ENCODE assay signal across 23 mouse cellular contexts in the genomic region with DNA sequence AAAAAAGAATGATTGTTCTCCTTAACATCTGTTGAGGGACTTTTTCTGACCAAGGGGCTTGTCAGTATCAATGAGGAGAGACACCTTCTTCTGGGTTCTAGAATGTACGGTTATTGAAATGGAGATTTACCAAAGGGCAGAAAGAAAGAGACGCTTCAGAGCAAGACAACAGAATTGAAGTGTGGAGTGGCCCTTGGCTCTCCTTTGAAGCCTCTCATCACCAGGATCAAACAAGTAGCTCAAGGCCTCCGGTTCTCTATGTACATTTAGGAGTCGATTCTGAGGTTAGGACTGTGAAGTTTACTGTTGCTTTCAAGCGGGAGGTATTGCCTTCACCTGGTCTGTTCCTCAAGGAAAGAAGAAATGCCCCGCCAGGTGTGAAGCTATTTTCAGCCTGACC. TPM values are rescaled to one million over a fixed set of nuclear protein-coding genes. Genes with fewer than 3 reads are reported as not detected.
DNase-seq lines count a peak whose midpoint lies in the region; ATAC-seq and TF ChIP-seq lines count a peak whose summit lies in the region.
"Had no signal": no experiment of that assay in that cellular context is flagged by ENCODE, and none has a peak within 500 bp of the region (broad histone marks: within the 10 kb centered on the region; RNA-seq: fewer than 3 reads in every experiment).

No protein-coding gene starts in this region.

- H3K4me1 ChIP-seq in ES-Bruce4 (ENCODE audit: control insufficient read depth, insufficient read depth, low read length) (peaks cover 7% of the 10 kb centered on the region), ES-E14 (ENCODE audit: control insufficient read depth in 2 of 2, insufficient read depth in 2 of 2, low read length in 2 of 2, poor library complexity in 1 of 2) (peaks cover 23 to 32% of the 10 kb centered on the region in 2 experiments)

- H3K36me3 ChIP-seq in ES-Bruce4 (ENCODE audit: control insufficient read depth, insufficient read depth, low read length, poor library complexity, severe bottlenecking) (no peaks in the 10 kb centered on the region), ES-E14 (ENCODE audit: control insufficient read depth, insufficient read depth, low read length, poor library complexity, severe bottlenecking) (no peaks in the 10 kb centered on the region)
- H3K36me3 ChIP-seq: embryonic facial prominence, embryonic 13.5 days; embryonic facial prominence, embryonic 15.5 days; forebrain, embryonic 10.5 days; forebrain, embryonic 15.5 days; G1E had no signal

- in situ Hi-C loops in ES-E14 (cut with MboI; ENCODE audit: low sequenced_read_pairs in 2 of 2, unreplicated experiment in 2 of 2): no loop called here

- no peak for ATAC-seq in CD4-positive, CD25-positive, alpha-beta regulatory T cell, adult 4 months
- ATAC-seq: activated CD4-positive, CD25-positive, alpha-beta regulatory T cell, adult 4 months; forebrain, embryonic 13.5 days; forebrain, embryonic 15.5 days; forebrain, postnatal 0 days; Patski had no signal

- H3K27me3 ChIP-seq in ES-Bruce4 (ENCODE audit: control insufficient read depth, insufficient read depth, low read length, poor library complexity, severe bottlenecking): no peaks in the 10 kb centered on the region
- H3K27me3 ChIP-seq: embryonic facial prominence, embryonic 15.5 days; forebrain, embryonic 15.5 days; Patski had no signal

- DNase-seq in ES-E14 (ENCODE audit: low read depth, low spot score) (no peak), ZHBTc4 (ENCODE audit: low read depth, low spot score) (peak; percentile 76)
- no peak for DNase-seq in thymus, postnatal 0 days (ENCODE audit: low spot score)
- DNase-seq: adrenal gland, adult 8-10 months; adrenal gland, postnatal 14 days; adrenal gland, postnatal 36 days; B cell, adult 2 months; cerebellum, adult 11-12 months; cerebellum, adult 2 months; cerebellum, adult 9-10 months; cerebellum, postnatal 25 days; forebrain, postnatal 0 days had no signal

- H3K9ac ChIP-seq in ES-Bruce4 (ENCODE audit: low read depth, poor library complexity, severe bottlenecking) (no peak overlapping the region), ES-E14 (ENCODE audit: insufficient read depth, low read depth, low read length, poor library complexity, severe bottlenecking) (peak overlapping the region; percentile 27; the same call in 1 of the 2 replicates)
- H3K9ac ChIP-seq: embryonic facial prominence, embryonic 13.5 days; embryonic facial prominence, embryonic 15.5 days; forebrain, embryonic 13.5 days; forebrain, embryonic 15.5 days; forebrain, postnatal 0 days had no signal

- TF ChIP-seq CTCF in ES-Bruce4 (IDR thresholded peaks at IDR 0.05; ENCODE audit: low read depth, low read length): no peak

- H3K4me3 ChIP-seq in ES-Bruce4 (ENCODE audit: low read depth, low read length): no peak overlapping the region
- peak overlapping the region in 1 of 2 experiments; percentile 2; a peak in 1 of 4 replicates for H3K4me3 ChIP-seq in ES-E14 (ENCODE audit: insufficient read depth in 1 of 2, low read depth in 1 of 2, low read length in 2 of 2, poor library complexity in 1 of 2, severe bottlenecking in 1 of 2)
- H3K4me3 ChIP-seq: embryonic facial prominence, embryonic 13.5 days; embryonic facial prominence, embryonic 15.5 days; erythroblast, embryonic 14.5 days; forebrain, embryonic 10.5 days; forebrain, embryonic 13.5 days; forebrain, embryonic 15.5 days had no signal

- H3K27ac ChIP-seq in ES-Bruce4 (ENCODE audit: insufficient read depth, low read length): peak overlapping the region; percentile 14
- peak overlapping the region; percentile 98; the same call in 1 of the 2 replicates for H3K27ac ChIP-seq in ES-E14 (ENCODE audit: insufficient read depth, low read depth, low read length, poor library complexity, severe bottlenecking)
- H3K27ac ChIP-seq: embryonic facial prominence, embryonic 13.5 days; embryonic facial prominence, embryonic 15.5 days; forebrain, embryonic 10.5 days; forebrain, embryonic 13.5 days; forebrain, embryonic 15.5 days had no signal

- H3K9me3 ChIP-seq in ES-Bruce4 (replicated peaks; ENCODE audit: control insufficient read depth, insufficient read depth, low read length, poor library complexity, severe bottlenecking) (no peaks in the 10 kb centered on the region), ES-E14 (ENCODE audit: control insufficient read depth, insufficient read depth, low read depth, low read length) (no peaks in the 10 kb centered on the region)
- H3K9me3 ChIP-seq: embryonic facial prominence, embryonic 13.5 days; embryonic facial prominence, embryonic 15.5 days; forebrain, embryonic 10.5 days; forebrain, embryonic 13.5 days; forebrain, embryonic 15.5 days; G1E had no signal

- TF ChIP-seq EP300 in ES-Bruce4 (IDR thresholded peaks at IDR 0.05; ENCODE audit: insufficient read depth, low read depth, low read length): no peak

- no peak for TF ChIP-seq POLR2A in ES-Bruce4 (IDR thresholded peaks at IDR 0.05; ENCODE audit: insufficient read depth, low read length)

TF ChIP-seq in ES-E14, 5 proteins besides CTCF, POLR2A, EP300 and RAD21:
- TF ChIP-seq ZNF384 (IDR thresholded peaks at IDR 0.05; ENCODE audit: low read depth, low read length): no peak
- no peak for TF ChIP-seq MAFK (IDR thresholded peaks at IDR 0.05; ENCODE audit: insufficient read depth, low read depth, low read length)
- TF ChIP-seq HCFC1 (IDR thresholded peaks at IDR 0.05; ENCODE audit: borderline replicate concordance, insufficient read depth, low read length): no peak
- TF ChIP-seq ZC3H11A (IDR thresholded peaks at IDR 0.05; ENCODE audit: borderline replicate concordance, low read depth, low read length): no peak

RNA-seq across cellular contexts. Expression of a gene that starts 53.2 kb away (rescaled TPM):
- polyA plus RNA-seq in ES-Bruce4 (2011; ENCODE audit: insufficient read depth, insufficient read length, low read depth, missing spikeins): 143 and 150 TPM in 2 replicates
- 190 and 195 TPM in 2 replicates for total RNA-seq in ES-E14 (2012; rRNA removed)
- 20.2 and 20.5 TPM in 2 replicates for polyA plus RNA-seq in thymus, postnatal 0 days (2015; fragmentation: Nextera tagmentation; extraction: Ambion mirVana)
- 10 to 100 TPM; 42.0 to 56.3 TPM for polyA plus RNA-seq in CD4-positive, CD25-positive, alpha-beta regulatory T cell, adult 4 months (2017; shearing (Covaris generic))
